Mouse (Mus musculus): ENCODE measurements around the gene Gm20517.

DNA sequence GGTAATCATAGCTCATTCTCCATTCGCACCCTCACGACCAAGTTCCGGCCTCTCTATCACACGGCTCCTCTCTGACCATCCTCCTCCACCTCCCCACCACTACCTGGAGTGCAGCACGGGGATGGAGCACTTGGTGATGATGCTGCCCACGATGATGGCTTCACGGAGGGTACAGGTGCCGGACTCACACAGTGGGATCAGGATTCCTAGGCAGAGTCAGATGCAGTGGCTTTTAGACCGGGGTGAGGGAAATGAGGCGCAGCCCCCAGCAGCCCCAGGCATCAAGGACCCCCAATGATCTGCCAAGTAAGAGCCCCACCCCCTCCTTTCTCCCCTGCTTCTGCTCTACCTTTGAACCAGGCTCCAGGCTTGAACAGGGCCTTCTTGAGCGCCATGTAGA is 9.1 kb upstream of the Gm20517 start:
- TF ChIP-seq EP300 (optimal IDR thresholded peaks at IDR 0.05) (no peak), CTCF (IDR thresholded peaks at IDR 0.05; ENCODE audit: low read depth) (no peak)

Data from stomach, postnatal 0 days (tissue).